Mouse (Mus musculus) kidney, adult 11 months (tissue): ENCODE results near the gene Psmb10.

ENCODE experiments used
- DNase-seq: peaks from one replicate; pipeline ENCODE4 v3.0.0; 2022

Gene Psmb10

DNA sequence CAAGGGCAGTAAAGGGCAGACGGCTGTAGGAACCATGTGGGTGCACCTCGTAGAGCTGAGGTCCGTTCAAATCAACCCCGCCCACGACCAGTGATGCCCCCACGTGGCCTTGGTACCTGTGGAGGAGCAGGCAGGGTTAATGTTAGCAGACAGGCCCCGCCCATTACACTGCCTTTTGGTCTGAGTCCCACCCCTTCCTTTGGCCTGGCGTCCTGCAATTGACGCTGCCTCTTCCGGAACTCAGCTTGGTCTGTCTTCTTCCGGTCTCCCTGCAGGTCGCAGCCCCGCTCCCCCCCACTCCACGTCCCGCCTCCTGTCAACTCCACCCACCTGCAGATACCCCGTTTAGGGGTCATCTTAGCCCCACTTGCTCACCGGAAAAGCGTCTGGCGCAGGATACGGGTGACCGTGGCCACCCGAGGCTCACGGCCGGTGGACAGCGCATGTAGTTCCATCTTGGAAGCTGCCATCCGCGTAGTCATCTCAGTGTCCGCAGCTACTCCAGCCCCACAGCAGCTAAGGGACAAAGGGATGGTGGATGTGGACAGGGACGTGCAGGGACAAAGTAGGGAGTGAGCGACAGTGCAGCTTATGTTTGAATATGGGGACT lies 1.3 kb downstream of the Psmb10 start:
- peak; percentile 95 for DNase-seq

DNA sequence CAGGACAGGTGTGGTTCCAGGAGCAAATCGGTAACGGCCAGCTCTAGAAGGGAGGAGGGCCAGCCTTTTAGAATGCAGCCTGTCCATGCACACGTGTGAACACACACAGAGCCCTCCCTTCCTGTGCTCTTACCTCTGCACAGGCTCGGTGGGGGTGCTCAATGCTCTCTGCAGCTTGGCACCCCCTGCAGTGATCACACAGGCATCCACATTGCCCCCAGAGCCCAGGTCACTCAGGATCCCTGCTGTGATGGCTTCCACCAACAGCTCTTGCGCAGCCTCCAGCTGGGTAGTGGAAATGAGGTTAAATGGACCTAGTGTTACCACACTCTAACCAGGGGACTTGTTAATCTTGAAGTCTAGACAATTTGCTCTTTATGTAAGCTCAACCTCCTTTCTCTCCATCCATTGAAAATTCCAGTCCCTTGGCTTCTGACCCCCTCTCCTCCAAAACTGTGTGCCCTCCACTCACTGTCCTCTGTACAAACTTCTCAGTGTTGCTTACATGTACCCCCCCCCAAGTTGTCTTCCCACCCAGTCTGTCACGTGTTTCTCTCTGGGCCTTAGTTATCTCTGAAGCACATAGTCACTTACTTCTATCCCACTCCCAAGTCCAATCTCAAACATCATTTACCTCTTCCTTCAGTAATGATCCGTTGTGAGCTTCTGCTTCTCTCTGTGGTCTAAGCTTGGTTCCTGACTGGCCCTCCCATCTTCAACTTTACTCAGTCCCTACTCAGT lies 2.2 kb downstream of the Psmb10 start:
- no peak for DNase-seq

DNA sequence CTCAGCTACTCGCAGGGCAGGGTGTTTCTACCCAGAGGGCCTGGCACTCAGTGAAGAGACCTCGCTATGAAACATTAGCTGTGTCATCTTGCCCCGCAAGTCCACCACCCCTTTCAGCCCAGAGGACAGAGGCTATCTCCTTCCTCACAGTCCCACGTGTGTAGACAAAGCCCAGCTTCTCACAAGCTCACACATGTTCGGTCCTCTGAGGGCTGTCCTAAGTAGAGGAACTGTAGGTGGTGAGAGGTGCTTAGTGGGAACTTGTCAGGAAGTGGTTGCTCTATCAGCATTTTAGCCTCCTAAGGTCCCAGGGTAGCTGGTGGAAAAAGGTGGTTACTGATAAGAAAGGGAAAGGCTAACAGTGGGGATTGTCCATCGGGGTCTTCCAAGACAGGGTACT lies 3.1 kb downstream of the Psmb10 start:
- DNase-seq, result no peak

DNA sequence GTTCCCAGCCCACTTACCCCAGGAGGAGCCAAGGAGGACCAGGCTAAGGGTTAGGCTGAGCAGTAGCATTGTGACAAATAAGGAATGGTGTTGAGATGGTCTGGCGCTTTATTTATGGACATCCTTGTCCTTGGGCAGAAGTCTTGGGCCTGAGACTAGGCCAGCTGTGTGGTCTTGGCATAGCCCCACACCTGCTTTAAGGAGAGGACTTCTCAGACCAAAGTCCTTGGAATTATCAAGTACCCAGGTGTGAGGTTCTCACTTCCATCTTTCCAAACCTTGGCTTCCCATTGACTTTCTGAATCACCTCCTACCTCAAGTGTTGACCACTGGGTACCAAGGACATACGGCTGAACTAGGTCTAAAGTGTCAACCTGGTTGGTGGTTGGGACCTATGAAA lies 4.5 kb downstream of the Psmb10 start, which contains the start of gene Ctrl:
Gene Ctrl, minus strand, starts transcription at position 101 of the 400 bp plus-strand sequence.
- no peak for DNase-seq

DNA sequence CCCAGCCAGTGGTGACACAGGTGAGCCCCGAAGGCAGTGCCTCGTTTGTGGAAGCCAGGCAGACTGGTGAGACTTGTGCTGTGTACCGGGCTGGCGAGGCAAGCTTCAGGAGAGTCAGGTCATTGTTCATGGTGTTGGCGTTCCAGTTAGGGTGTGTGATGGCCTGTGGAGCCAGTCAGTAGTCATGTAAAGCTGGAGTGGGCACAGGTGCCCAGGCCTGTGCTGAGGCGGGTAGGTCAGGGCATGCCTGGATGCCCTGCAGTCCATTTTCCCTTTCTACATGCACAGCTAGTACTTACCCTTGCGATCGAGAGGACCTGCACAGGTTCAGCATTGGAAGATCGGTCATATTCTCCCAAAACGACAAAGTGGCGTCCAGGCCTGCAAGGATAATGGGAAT lies 5.7 kb downstream of the Psmb10 start:
- DNase-seq, result no peak

DNA sequence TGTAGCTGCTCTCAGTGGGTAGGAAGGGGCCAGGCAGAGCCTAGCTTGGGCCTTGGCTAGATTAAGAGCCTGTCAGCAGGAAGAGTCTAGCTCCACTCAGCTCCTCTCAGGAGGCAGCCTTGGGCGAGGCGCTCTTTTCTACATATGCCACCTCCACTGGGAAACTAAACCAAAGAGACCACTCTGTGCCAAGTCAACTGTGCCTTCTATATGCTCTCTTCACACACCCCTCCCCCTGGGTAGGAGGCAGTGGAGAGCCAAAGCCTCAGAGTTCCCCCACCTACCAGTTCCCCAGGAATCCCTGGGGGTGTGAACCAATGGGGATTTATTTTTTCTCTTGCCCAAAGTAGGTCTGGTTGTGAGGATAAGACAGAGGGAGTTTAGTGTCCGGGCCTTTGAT lies 7.0 kb downstream of the Psmb10 start:
- DNase-seq, result no peak

DNA sequence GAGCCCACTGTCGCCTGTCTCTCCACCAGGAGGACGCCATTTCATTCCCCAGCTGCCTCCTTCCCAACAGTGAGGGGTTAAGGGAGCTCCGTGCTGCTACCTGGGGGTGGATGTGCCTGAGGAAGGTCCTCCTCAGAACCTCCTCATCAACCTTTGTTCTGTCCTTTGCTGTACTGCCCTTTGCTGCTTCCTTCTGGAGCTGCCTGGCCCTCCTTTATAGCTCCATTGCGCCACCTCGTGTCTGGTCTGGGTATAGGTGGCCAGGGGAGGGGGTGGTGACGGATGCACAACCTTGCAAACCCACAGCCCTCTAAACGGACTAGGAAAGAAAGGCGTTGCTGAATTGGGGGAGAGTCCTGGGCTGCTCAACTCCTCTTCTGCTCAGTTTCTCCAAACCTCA lies 7.6 kb downstream of the Psmb10 start:
- peak; percentile 63 for DNase-seq

DNA sequence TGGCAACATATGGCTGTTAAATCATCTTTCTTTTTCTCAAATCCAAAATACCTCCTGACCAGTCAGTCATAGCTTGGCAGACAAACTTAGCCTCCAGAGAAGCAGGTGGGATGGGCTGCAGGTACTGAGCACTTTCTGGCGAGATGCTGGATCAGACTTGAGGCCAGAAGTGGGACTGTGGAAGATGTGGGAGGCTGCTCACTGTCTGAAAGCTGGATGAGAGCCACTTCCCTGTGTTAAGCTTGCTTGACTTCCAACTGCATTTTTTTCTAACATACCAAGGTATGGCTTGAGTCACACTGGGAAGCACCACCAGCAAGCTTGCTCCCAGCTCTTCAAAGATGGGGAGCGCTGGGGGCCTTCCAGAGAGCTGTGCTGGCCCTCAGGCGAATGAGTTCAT lies 13.1 kb downstream of the Psmb10 start:
- DNase-seq, result no peak

DNA sequence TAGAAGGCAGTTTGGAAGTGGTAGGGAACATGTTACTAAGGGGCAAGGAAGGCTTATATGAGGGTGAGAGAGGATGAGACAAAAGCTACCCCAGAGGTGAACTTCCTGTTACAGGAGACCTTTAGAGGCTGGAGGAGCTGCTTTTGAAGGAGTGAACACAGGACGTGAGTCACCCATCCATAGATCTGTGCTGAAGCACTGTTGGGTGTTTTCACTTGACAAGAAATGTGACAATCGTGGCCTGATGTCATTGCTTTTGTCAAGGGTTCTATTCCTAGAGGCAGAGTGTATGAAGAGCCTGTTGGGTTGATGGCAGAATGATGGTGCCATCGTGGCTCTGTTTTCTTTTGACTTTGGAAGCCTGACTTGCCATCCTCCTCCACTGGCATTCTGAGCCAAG lies 18.9 kb downstream of the Psmb10 start:
- DNase-seq, result no peak

DNA sequence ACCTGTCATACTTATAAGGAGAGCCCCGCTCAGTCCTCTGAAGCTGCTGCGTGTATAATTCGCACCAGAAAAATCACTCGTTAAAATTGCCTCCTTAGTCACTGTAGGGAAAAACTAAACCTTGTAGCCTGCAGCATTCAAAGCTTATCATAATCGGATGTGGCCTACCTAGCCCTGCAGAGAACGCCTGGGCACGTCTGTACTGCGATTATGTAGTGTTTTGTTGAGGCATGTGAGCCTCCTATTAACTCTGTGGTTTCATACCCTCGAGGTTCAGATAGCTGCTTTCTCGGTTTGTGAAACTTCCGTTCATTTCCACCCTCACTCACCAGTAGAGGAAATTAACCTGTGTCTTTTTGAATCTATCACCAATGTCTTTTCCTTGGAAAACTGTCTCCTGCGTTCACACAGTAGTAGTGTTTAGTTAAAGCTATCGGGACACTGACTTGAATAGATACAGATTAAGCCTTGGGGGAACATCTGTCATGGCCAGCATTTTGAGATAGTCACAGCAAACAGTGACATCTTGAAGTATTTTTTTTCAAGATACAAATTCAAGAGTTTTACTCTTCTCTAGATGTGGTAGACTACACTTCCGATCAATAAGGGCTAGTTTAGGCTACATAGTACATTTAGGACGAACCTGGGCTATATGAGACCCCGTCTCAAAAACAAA lies 37.2 kb downstream of the Psmb10 start:
- no peak for DNase-seq

DNA sequence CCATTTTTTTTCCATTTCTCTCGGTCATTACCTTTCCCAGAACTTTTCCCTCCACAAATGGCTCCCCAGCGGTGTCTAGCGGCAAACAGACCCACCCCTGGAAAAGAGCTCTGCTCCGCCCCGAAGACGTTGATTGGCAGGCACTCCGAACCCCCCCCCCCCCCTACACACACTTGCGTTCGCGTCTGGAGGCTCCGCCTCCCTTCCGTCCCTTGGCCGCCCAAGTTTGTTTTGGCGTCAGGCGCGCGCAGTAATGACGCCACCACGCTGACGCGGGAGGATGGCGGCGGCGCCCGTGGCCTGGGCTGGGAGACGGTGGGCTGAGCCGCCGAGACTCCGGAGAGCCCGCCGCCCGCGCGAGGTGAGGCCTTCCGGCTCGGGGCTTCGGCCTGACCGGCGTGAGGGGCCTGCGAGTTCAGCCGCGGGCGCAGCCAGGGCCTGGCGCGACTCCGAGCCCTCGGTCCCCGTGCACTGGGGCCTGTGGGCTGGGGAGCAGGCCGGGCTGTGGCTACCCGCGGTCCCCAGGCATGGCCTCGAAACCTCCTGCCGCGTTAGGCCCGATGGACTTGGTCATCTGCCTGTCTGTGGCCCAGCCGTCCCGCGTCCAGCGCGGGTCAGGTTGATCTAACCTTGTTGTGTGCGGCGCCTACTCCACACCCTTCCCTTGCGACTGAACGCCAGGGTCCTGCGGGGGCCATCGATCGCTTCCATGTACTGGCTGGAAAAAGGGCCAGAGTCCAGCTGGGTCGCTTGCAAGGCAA lies 37.9 kb downstream of the Psmb10 start, which contains the start of gene Pskh1:
Gene Pskh1, plus strand, starts transcription at position 262 of the 761 bp plus-strand sequence.
- peak; percentile 86 for DNase-seq

DNA sequence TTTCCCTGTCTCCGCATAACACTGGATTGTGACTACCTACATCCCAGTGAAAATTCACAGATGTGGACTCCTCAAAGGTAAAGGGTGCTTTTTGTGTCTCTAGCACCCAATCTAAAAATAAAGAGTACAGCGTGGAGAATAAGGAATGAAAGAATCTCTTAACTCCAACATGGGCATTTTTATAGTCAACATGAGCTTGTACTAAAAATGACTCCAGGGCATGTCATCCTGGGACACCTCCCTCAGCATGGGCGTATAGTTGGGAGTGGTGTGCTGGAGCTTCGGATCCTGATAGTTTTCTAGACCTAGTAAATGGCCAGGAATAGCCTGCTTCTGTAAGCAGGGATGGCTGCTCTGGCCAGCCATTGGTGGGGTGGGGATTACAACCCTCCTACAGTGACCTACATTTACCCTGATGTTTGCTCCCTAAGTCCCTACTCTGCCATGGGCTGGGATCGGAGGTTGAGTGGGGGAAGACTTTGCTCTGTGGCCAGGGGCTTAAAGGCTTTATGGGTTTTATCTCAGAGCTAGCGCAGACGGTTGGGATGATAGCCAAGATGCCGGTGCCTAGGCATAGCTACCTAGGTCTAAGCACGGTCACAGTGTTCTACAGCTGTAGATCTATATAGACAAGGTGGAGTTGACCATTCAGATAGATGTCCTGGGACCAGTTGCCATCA lies 40.3 kb downstream of the Psmb10 start:
- no peak for DNase-seq

DNA sequence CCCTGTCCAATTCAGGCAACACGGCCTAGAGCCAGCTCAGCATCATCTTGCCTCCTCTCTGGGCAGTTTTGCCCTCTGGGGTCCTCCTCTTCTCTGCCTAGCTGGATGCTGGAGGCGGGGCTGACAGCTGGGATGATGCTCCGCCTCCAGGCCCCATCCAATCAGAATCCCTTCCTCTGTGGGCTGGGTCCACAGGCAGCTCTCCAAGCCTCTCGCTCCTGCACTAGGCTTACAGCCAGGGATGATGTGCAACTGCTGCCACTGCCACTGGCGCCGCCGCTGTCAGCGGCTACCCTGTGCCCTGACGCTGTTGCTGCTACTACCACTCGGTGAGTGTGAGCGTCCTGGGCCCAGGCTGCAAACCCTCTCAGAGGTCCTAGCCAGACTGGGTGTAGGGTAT lies 44.9 kb downstream of the Psmb10 start, which contains the start of gene Nrn1l:
Gene Nrn1l, plus strand, starts transcription at position 229 of the 400 bp plus-strand sequence.
- DNase-seq, result peak; percentile 68

DNA sequence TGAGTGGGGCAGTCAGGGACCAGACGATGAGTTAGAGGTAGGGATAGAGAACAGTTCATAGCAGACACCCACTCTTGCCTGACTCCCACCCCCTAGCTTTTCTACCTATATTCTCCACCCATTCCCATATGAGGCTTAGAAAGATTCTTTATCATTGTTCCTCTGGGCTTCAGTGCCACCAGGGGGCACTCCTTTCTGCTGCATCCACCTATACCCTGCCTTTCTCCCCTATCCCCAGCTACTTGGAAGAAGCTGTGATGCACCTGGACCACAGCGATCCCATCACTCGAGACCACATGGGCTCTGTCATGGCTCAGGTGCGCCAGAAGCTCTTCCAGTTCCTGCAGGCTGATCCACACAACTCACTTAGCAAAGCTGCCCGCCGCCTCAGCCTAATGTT lies 45.8 kb downstream of the Psmb10 start:
- DNase-seq, result no peak

DNA sequence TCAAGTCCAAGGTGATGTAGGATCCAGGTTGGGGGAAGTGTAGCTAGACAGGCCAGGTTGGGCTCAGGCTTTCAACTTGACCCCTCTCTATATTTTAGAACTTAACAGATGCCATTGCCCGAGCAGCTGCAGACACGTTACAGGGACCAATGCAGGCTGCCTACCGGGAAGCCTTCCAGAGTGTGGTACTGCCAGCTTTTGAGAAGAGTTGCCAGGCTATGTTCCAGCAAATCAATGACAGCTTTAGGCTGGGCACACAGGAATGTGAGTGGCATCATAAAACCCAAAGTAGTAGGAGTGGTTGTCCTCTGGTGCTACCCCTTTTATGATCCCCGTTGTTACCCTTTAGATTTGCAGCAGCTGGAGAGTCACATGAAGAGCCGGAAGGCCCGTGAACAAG lies 47.4 kb downstream of the Psmb10 start:
- no peak for DNase-seq

DNA sequence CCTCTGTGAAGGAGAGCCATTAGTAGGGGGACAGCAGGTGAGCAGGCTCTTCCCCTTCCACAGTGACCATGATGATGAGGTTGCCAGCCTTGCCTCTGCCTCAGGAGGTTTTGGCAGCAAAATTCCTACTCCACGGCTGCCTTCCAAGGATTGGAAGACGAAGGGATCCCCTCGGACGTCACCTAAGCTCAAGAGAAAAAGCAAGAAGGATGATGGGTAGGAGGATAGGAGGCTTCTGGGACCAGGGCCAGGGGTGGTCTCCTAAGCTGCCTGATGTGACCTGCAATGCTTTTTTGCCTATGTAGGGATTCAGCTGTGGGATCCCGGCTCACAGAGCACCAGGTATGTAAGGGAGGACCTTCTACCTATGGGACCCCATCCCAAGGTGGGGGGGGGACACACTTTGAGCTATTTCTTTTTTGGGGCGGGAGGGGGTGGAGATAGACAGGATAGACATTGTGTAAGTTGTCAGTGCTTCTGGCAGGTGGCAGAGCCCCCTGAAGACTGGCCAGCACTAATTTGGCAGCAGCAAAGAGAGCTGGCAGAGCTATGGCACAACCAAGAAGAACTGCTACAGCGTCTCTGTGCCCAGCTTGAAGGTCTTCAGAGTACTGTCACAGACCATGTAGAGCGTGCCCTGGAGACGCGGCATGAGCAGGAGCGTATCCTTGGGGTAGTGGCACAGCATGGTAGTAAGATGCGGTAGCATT lies 48.3 kb downstream of the Psmb10 start:
- DNase-seq, result no peak
